Mouse (Mus musculus) central nervous system, embryonic 14 days (tissue): ENCODE results near the gene Lrrc8b. TPM values are rescaled to one million over a fixed set of nuclear protein-coding genes. Genes with fewer than 3 reads are reported as not detected.

ENCODE experiments used
- polyA plus RNA-seq: library from polyadenylated mRNA; depleted of rRNA; stranded (reverse); fragments of >200 nt; gene quantifications from 2 replicates; pipeline ENCODE4 v1.2.3, GENCODE M21; 2012; rRNA removed

Lrrc8b gene
- 18.6 and 20.9 TPM in 2 replicates for polyA plus RNA-seq

DNA sequence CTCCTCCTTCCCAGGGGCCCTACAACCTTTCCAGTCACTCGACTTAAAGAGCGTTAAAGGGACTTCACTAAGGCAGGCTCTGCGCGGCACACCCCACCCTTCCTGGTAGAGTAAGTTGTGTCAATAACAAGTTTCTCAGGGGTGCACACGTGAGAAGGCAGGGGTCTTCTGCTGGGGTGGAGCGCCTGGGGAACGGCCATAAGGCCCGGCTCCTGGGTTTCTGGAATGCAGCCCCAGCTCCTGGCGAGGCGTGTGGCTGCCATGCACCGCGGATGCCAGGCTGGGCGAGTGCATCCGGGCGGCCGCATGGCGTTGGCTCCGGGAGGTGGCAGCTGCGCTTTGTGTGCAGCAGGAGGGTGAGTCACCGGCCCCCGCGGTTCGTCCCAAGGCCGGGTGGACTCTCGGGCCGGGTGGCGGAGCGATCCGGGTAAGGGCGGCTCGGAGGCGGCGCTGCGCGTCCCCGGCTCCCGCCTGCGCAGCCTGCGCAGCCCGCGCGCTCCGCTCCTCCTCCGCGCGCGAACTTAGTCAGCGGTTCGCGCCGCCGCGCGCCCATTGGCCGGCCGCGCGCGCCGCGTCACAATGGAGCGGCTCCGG lies at the start of gene Lrrc8b:
Lrrc8b (plus strand) TSS at position 578 of the 594 bp plus-strand sequence.

DNA sequence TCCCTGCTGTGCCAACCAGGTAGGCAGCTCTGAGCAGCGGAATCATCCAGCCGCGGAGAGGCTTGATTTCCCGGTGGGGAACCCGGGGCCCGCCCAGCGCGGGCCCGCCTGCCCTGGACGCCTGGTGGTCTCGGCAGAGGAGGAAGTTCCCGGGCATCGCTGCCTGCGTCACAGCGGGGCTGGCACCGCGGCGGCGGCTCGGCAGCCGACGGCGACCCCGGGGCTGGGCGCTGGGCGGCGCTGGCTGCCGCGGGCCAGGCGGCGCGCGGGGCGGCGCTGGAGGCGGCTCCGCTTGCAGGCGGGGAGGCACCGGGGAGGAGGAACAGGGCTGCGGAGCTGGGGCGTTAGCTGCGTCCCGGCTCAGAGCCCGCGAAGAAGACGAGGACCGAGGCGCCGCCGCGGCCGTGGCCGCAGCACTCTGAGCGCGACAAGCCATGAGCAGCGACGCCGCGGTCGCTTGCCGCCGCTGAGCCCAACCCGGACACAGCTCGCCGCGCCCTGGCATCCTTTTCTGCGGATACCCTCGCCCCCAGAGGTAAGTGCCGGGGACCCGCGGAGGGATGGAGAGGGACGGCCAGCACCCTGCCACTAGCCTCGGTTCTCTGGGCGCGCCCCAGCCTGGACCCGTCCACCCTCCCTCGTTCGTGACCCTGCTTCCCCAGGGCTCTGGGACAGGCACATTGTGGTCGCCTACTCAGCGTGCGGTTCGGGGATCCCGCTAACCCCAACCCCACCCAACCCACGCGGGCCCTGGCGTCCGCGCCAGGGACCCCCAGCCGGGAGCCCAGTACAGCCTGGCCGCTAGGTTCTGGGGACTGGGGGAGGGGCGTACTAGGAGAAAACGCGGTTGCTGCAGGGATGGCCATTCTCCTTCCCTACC lies 103.8 kb downstream of the Lrrc8b start, which contains the start of gene Lrrc8c:
Lrrc8c (plus strand) TSS at position 293 of the 880 bp plus-strand sequence.

Other genes with a start within 250 kb of the Lrrc8b start
- 1.3 and 1.7 TPM in 2 replicates for gene Gbp10, start 176.2 kb upstream of the Lrrc8b start, polyA plus RNA-seq
- gene Gm43302, start 122.1 kb upstream of the Lrrc8b start, polyA plus RNA-seq: 1.5 and 2.3 TPM in 2 replicates
- 2.9 and 4.9 TPM in 2 replicates for gene Gbp6, start 122.1 kb upstream of the Lrrc8b start, polyA plus RNA-seq
- 7.1 and 9.7 TPM in 2 replicates for gene Lrrc8c, start 103.6 kb downstream of the Lrrc8b start, polyA plus RNA-seq